Mouse (Mus musculus): ENCODE data around the gene Rbfox1. TPM values are rescaled to one million over a fixed set of nuclear protein-coding genes. Genes with fewer than 3 reads are reported as not detected.

Rbfox1 gene
- polyA plus RNA-seq, 1 experiment from 2014 or later = 4.6 TPM

DNA sequence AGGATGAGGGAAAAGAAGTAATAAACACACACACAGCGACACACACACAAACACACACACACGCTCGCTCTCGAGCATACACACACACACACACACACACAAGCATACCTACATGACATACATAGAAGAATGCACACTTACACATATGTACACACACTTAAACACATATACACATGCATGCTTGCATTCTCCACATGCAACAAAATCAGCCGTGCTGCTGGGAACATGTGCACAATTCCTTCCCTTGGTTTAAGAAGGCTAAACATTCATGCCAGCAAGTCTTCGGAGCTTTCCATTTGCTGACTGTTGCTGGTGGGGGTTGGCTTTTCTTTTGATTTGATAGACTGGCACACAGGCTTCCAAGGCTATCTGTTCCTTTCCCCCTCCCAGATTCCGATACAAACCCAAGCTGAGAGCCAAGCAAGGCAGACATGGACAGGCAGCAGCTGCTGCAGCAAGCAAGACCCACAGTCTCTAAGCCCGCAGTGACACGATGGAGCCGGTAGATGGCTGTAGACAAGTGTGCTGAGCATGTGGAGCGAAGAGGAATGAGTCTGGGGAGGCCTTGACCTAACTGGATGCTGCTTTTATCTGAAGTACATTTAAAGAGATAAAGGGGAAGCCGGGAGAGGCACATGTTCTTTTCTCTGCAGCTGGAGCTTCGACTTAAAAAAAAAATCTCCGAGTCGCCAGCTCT, 954.3 kb downstream of the Rbfox1 start:
- H3K4me2 ChIP-seq (ENCODE audit: low read depth, low read length, severe bottlenecking) = no peak overlapping the region
- no peak overlapping the region for H3K9ac ChIP-seq (ENCODE audit: low read length)
- H3K27ac ChIP-seq (ENCODE audit: low read depth, low read length) = no peak overlapping the region
- DNase-seq (ENCODE audit: low spot score) = peak; percentile 78
- H3K4me3 ChIP-seq (ENCODE audit: low read depth, low read length) = no peak overlapping the region
- WGBS = 42% methylated on average over 15 of the region's 15 CpGs
- no peaks in the 10 kb centered on the region for H3K9me3 ChIP-seq (ENCODE audit: control insufficient read depth, low read length)
- 0 out of 2 replicates have a peak, but pooled peaks cover 4% of the 10 kb centered on the region for H3K4me1 ChIP-seq (replicated peaks; ENCODE audit: control insufficient read depth, insufficient read depth, low read length)
- no peaks in the 10 kb centered on the region for H3K36me3 ChIP-seq (ENCODE audit: control insufficient read depth, insufficient read depth, low read length)
- ATAC-seq (replicated peaks; ENCODE audit: low FRiP score) = peak; percentile 69; the same call in 1 of the 2 replicates
- H3K27me3 ChIP-seq (ENCODE audit: control insufficient read depth, insufficient read depth, low read length) = peaks cover 2% of the 10 kb centered on the region; the same call in 1 of the 2 replicates

DNA sequence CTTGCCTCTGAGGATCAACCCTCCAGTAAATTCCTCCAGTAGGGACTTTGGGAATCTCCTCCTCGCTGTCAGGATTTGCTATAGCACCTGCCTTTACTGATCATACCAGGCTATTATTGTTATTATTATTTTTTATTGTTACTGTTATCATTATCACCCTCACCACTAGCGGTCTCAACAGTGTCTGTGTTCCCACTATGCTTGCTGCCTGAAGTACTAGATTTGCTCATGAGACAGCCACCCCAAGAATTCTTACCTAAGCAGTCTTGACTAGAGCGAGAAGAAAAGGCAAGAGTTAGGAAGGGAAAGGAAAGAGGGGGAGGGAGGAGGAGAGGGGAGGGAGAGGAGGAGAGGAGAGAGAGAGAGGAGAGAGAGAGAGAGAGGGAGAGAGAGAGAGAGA, 954.9 kb downstream of the Rbfox1 start:
- H3K4me2 ChIP-seq (ENCODE audit: low read depth, low read length, severe bottlenecking) = no peak overlapping the region
- 65% methylated on average over 3 of the region's 3 CpGs for WGBS
- no peak overlapping the region for H3K4me3 ChIP-seq (ENCODE audit: low read depth, low read length)
- ATAC-seq (replicated peaks; ENCODE audit: low FRiP score) (no peak; the same call in 1 of the 2 replicates), DNase-seq (ENCODE audit: low spot score) (no peak)
- H3K27ac ChIP-seq (ENCODE audit: low read depth, low read length) = no peak overlapping the region
- H3K9me3 ChIP-seq (ENCODE audit: control insufficient read depth, low read length) = no peaks in the 10 kb centered on the region
- no peak overlapping the region for H3K9ac ChIP-seq (ENCODE audit: low read length)
- H3K4me1 ChIP-seq (replicated peaks; ENCODE audit: control insufficient read depth, insufficient read depth, low read length) = 0 out of 2 replicates have a peak, but pooled peaks cover 4% of the 10 kb centered on the region
- no peaks in the 10 kb centered on the region for H3K36me3 ChIP-seq (ENCODE audit: control insufficient read depth, insufficient read depth, low read length)
- H3K27me3 ChIP-seq (ENCODE audit: control insufficient read depth, insufficient read depth, low read length) = peaks cover 2% of the 10 kb centered on the region; the same call in 1 of the 2 replicates

DNA sequence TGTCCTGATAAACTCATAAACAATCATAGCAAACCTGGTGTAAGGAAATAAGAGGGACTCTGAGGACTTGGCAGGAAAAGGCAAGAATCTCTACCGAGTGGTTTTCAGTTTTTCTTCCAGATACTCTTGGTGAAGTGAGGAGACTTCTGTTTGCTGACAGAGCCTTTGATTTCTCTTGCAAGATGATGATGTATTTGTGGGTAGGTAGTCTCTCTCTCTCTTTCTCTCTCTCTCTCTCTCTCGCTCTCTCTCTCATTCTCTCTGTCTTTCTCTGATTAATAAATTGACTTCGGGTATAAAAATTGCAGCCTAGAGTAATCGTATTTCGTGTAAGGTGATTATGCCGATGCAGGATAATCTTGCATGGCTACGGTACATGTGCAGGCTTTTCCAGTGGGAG, 955.3 kb downstream of the Rbfox1 start:
- Histone ChIP-seq H3K9me3 (ENCODE audit: control insufficient read depth, low read length) (no peaks in the 10 kb centered on the region), H3K4me3 (ENCODE audit: low read depth, low read length) (no peak overlapping the region), H3K9ac (ENCODE audit: low read length) (no peak overlapping the region), H3K27ac (ENCODE audit: low read depth, low read length) (no peak overlapping the region), H3K4me1 (replicated peaks; ENCODE audit: control insufficient read depth, insufficient read depth, low read length) (0 out of 2 replicates have a peak, but pooled peaks cover 4% of the 10 kb centered on the region), H3K4me2 (ENCODE audit: low read depth, low read length, severe bottlenecking) (no peak overlapping the region), H3K27me3 (ENCODE audit: control insufficient read depth, insufficient read depth, low read length) (peaks cover 2% of the 10 kb centered on the region; the same call in 1 of the 2 replicates), H3K36me3 (ENCODE audit: control insufficient read depth, insufficient read depth, low read length) (no peaks in the 10 kb centered on the region)
- no peak for DNase-seq (ENCODE audit: low spot score)
- ATAC-seq (replicated peaks; ENCODE audit: low FRiP score) = no peak
- 81% methylated on average over 7 of the region's 7 CpGs for WGBS

DNA sequence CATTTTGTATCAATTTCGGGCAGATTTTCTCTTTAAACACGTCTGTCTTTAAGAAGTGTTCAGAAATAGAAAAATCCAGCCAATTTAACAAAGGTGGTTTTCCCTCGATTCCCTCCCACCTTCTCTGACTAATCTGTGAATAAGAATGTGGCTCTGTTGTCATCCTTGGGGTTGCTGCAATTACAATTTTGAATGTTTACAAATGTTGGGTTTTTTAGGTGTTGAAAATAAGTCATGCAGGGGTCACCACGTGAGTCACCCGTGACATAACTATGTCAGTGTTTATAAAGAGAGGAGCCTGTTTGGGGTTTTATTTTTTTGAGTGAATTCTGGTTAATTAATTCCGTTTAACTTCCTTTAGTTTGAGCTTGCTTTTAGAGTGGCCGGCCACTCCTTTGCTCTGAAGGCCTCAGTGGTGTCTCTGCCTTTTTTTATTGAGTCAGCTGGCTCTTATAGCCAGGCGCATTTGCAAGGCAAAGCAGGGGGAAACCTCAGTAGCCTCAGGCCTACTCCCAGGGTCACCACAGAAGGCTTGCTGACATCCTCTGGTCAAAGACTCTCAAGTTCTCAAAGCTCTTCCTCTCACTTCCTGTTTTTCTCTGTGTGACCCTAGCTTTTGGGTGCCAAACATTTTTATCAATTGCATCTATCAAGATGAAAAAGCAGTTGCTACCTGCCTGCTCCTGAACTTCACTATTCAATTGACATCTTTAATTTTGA, 957.1 kb downstream of the Rbfox1 start:
- 21% methylated on average over 8 of the region's 8 CpGs for WGBS
- Histone ChIP-seq H3K4me2 (ENCODE audit: low read depth, low read length, severe bottlenecking) (no peak overlapping the region), H3K4me3 (ENCODE audit: low read depth, low read length) (no peak overlapping the region), H3K9me3 (ENCODE audit: control insufficient read depth, low read length) (no peaks in the 10 kb centered on the region), H3K27me3 (ENCODE audit: control insufficient read depth, insufficient read depth, low read length) (peaks cover 2% of the 10 kb centered on the region; the same call in 1 of the 2 replicates), H3K36me3 (ENCODE audit: control insufficient read depth, insufficient read depth, low read length) (no peaks in the 10 kb centered on the region), H3K4me1 (replicated peaks; ENCODE audit: control insufficient read depth, insufficient read depth, low read length) (0 out of 2 replicates have a peak, but pooled peaks cover 4% of the 10 kb centered on the region), H3K9ac (ENCODE audit: low read length) (no peak overlapping the region), H3K27ac (ENCODE audit: low read depth, low read length) (no peak overlapping the region)
- ATAC-seq (replicated peaks; ENCODE audit: low FRiP score) = no peak
- no peak for DNase-seq (ENCODE audit: low spot score)

DNA sequence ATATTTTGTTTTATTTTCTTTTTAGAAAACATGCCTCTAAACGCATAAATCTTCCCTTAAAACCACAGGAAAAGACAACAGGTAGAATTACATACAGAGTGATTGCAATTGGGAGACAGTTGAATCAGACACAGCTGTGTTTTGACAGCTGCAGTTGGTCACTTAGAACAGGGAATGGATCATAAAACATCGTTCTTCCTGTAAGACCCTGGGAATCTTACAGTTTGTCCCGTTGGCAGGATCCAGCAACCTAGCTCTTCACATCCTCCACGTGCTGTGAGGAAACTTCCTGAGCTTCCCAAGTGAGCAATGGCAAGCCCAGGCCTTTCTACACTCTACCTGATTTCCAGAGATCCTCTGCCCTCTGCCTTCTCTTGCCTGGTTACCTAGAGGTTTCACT, 959.5 kb downstream of the Rbfox1 start:
- WGBS = 76% methylated on average over 4 of the region's 4 CpGs
- Histone ChIP-seq H3K9ac (ENCODE audit: low read length) (no peak overlapping the region), H3K27me3 (ENCODE audit: control insufficient read depth, insufficient read depth, low read length) (peaks cover 2% of the 10 kb centered on the region; the same call in 1 of the 2 replicates), H3K27ac (ENCODE audit: low read depth, low read length) (no peak overlapping the region), H3K4me1 (replicated peaks; ENCODE audit: control insufficient read depth, insufficient read depth, low read length) (0 out of 2 replicates have a peak, but pooled peaks cover 4% of the 10 kb centered on the region), H3K4me3 (ENCODE audit: low read depth, low read length) (no peak overlapping the region), H3K36me3 (ENCODE audit: control insufficient read depth, insufficient read depth, low read length) (no peaks in the 10 kb centered on the region), H3K9me3 (ENCODE audit: control insufficient read depth, low read length) (no peaks in the 10 kb centered on the region), H3K4me2 (ENCODE audit: low read depth, low read length, severe bottlenecking) (no peak overlapping the region)
- DNase-seq (ENCODE audit: low spot score) (no peak), ATAC-seq (replicated peaks; ENCODE audit: low FRiP score) (no peak)

DNA sequence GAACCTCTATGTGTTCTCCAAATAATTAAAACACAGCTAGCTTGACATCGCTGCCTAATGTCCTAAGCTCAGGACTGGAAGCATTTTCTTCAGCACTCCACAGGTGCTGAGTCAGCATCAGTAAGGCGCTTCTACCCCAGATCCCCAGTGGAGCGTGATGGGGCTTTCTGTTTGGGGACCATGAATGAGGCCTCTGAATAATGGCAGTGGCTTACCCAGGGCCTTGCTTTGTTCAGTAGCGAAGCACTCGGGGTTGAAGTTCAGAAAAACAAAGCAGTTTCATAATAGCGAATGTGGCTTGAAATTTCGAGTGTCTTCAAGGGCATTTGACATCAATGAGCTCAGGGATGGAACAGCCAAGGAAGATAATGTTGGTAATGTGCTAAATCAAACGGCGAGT, 966.2 kb downstream of the Rbfox1 start:
- H3K27ac ChIP-seq (ENCODE audit: low read depth, low read length) = no peak overlapping the region
- peak; percentile 53 for DNase-seq (ENCODE audit: low spot score)
- H3K4me1 ChIP-seq (replicated peaks; ENCODE audit: control insufficient read depth, insufficient read depth, low read length) = no peaks in the 10 kb centered on the region
- WGBS = 15% methylated on average over 9 of the region's 9 CpGs
- H3K36me3 ChIP-seq (ENCODE audit: control insufficient read depth, insufficient read depth, low read length) = no peaks in the 10 kb centered on the region
- H3K9me3 ChIP-seq (ENCODE audit: control insufficient read depth, low read length) = no peaks in the 10 kb centered on the region
- H3K4me3 ChIP-seq (ENCODE audit: low read depth, low read length) = no peak overlapping the region
- ATAC-seq (replicated peaks; ENCODE audit: low FRiP score) = peak; percentile 61; the same call in 1 of the 2 replicates
- peaks cover 2% of the 10 kb centered on the region; the same call in 1 of the 2 replicates for H3K27me3 ChIP-seq (ENCODE audit: control insufficient read depth, insufficient read depth, low read length)
- H3K4me2 ChIP-seq (ENCODE audit: low read depth, low read length, severe bottlenecking) = no peak overlapping the region
- no peak overlapping the region for H3K9ac ChIP-seq (ENCODE audit: low read length)

DNA sequence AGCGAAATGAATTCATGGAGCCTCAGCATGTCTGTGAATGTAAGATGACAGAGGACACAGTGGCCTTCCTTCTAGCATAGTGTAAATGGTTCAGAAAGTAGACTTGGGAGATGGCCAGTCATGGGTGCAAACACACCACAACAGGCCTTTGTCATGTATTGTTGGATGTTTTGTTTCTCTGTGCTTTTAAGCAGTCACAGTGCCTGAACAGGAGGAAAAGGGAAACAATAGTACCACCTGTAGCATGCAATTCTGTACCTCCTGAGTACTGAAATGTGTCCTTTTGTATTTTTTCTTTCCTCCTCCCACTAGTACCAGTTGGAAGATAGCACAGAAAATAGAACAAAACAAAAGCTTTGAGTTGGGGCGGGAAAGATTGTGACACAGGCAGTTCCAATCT, 968.6 kb downstream of the Rbfox1 start:
- DNase-seq (ENCODE audit: low spot score) (no peak), ATAC-seq (replicated peaks; ENCODE audit: low FRiP score) (no peak)
- Histone ChIP-seq H3K4me1 (replicated peaks; ENCODE audit: control insufficient read depth, insufficient read depth, low read length) (no peaks in the 10 kb centered on the region), H3K4me3 (ENCODE audit: low read depth, low read length) (no peak overlapping the region), H3K27me3 (ENCODE audit: control insufficient read depth, insufficient read depth, low read length) (peaks cover 2% of the 10 kb centered on the region; the same call in 1 of the 2 replicates), H3K9ac (ENCODE audit: low read length) (no peak overlapping the region), H3K36me3 (ENCODE audit: control insufficient read depth, insufficient read depth, low read length) (no peaks in the 10 kb centered on the region), H3K9me3 (ENCODE audit: control insufficient read depth, low read length) (no peaks in the 10 kb centered on the region), H3K4me2 (ENCODE audit: low read depth, low read length, severe bottlenecking) (no peak overlapping the region), H3K27ac (ENCODE audit: low read depth, low read length) (no peak overlapping the region)
- WGBS = 65% methylated on average over 2 of the region's 2 CpGs

DNA sequence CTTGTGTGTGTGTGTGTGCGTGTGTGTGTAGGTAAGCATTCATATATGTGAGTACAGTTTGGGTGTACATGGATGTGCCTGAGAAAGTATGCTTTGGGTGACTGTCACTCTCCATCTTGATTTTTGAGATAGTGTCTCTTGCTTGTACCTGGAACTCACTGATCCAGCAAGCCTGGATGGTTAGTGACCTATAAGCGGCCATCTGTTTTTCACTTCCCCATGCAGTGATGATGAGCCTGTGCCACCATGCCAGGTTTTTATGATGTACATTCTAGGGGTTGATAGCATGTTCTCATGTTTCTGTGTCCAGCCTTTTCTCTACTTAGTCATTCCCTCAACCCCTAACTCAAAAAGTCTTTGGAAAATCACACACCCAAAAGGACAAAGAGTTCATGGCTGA, 976.5 kb downstream of the Rbfox1 start:
- no peaks in the 10 kb centered on the region for H3K36me3 ChIP-seq (ENCODE audit: control insufficient read depth, insufficient read depth, low read length)
- no peak overlapping the region for H3K4me2 ChIP-seq (ENCODE audit: low read depth, low read length, severe bottlenecking)
- no peak overlapping the region for H3K9ac ChIP-seq (ENCODE audit: low read length)
- ATAC-seq (replicated peaks; ENCODE audit: low FRiP score) (no peak), DNase-seq (ENCODE audit: low spot score) (no peak)
- H3K4me1 ChIP-seq (replicated peaks; ENCODE audit: control insufficient read depth, insufficient read depth, low read length) = no peaks in the 10 kb centered on the region
- no peak overlapping the region for H3K27ac ChIP-seq (ENCODE audit: low read depth, low read length)
- 90% methylated on average over 2 of the region's 2 CpGs for WGBS
- no peaks in the 10 kb centered on the region for H3K27me3 ChIP-seq (ENCODE audit: control insufficient read depth, insufficient read depth, low read length)
- H3K4me3 ChIP-seq (ENCODE audit: low read depth, low read length) = no peak overlapping the region
- H3K9me3 ChIP-seq (ENCODE audit: control insufficient read depth, low read length) = no peaks in the 10 kb centered on the region

Data from forebrain, embryonic 11.5 days (tissue).